Mouse (Mus musculus) liver, embryonic 16.5 days (tissue): ENCODE results near the gene Arfip1. TPM values are rescaled to one million over a fixed set of nuclear protein-coding genes. Genes with fewer than 3 reads are reported as not detected.
"Not testable (repeated sequence)": the region's sequence is repeated elsewhere in the genome, so short reads cannot be mapped to it uniquely, and the experiment has no call there.

Experiments used
- ATAC-seq: fragments of 200-750 bp; cut with Nextera tagmentation; 2 replicates; pipeline ENCODE4 v1.8.0; 2017; ENCODE audit warnings: low read depth, mild to moderate bottlenecking, moderate number of reproducible peaks, moderate library complexity
- H3K27ac ChIP-seq: fragments of 300-500 bp; sonication (generic); 2 replicates; pipeline ENCODE4 v1.5.1; 2014; ENCODE audit warnings: mild to moderate bottlenecking, low read length
- H3K27me3 ChIP-seq: fragments of 300-500 bp; sonication (generic); 2 replicates; pipeline ENCODE4 v1.6.1; 2014; ENCODE audit warnings: low read depth, low read length, mixed read lengths; ENCODE audit not compliant: control insufficient read depth, insufficient read depth
- H3K36me3 ChIP-seq: fragments of 300-500 bp; sonication (generic); 2 replicates; pipeline ENCODE4 v1.6.1; 2014; ENCODE audit warnings: mild to moderate bottlenecking; ENCODE audit not compliant: control insufficient read depth, insufficient read depth
- H3K4me1 ChIP-seq: fragments of 300-500 bp; sonication (generic); 2 replicates; pipeline ENCODE4 v1.6.1; 2014; ENCODE audit warnings: low read depth, low read length, mixed read lengths; ENCODE audit not compliant: control insufficient read depth
- H3K4me2 ChIP-seq: fragments of 300-500 bp; sonication (generic); 2 replicates; pipeline ENCODE4 v1.6.1; 2014; ENCODE audit warnings: low read depth, low read length, mixed read lengths
- H3K4me3 ChIP-seq: fragments of 300-500 bp; sonication (generic); 2 replicates; pipeline ENCODE4 v1.5.1; 2014; ENCODE audit warnings: low read depth, mild to moderate bottlenecking, low read length
- H3K9ac ChIP-seq: fragments of 300-500 bp; sonication (generic); 2 replicates; pipeline ENCODE4 v1.6.1; 2014; ENCODE audit warnings: low read depth, low read length
- H3K9me3 ChIP-seq: fragments of 300-500 bp; sonication (generic); replicated peaks from 2 replicates; pipeline ENCODE4 v1.6.1; 2016; ENCODE audit warnings: low read length; ENCODE audit not compliant: control insufficient read depth
- WGBS: fragments of 180-500 bp; shearing (Covaris S2); extraction: QIAGEN DNeasy Blood & Tissue Kit; methylation state at CpG from one replicate; pipeline ENCODE4 v1.1.7; 2014; ENCODE audit not compliant: insufficient replicate concordance; 5-methylcytosine and 5-hydroxymethylcytosine counted together
- polyA plus RNA-seq: library from polyadenylated mRNA; unstranded; fragments of >200 nt; fragmentation: Nextera tagmentation; extraction: Ambion mirVana; gene quantifications from 2 replicates; pipeline ENCODE4 v1.2.1, GENCODE M21; 2015

The Arfip1 gene
- polyA plus RNA-seq, 1 experiment from 2014 or later: 9.6 TPM

- H3K9ac ChIP-seq, H3K36me3 ChIP-seq, H3K9me3 ChIP-seq, H3K4me2 ChIP-seq, H3K27me3 ChIP-seq, H3K4me3 ChIP-seq, H3K4me1 ChIP-seq, H3K27ac ChIP-seq, ATAC-seq: not testable (repeated sequence)
- WGBS: 78% methylated on average over 2 of the region's 2 CpGs
Measured at GRCm38 (mm10) chr3:84562911-84563310, 19.5 kb downstream of the Arfip1 start.

DNA sequence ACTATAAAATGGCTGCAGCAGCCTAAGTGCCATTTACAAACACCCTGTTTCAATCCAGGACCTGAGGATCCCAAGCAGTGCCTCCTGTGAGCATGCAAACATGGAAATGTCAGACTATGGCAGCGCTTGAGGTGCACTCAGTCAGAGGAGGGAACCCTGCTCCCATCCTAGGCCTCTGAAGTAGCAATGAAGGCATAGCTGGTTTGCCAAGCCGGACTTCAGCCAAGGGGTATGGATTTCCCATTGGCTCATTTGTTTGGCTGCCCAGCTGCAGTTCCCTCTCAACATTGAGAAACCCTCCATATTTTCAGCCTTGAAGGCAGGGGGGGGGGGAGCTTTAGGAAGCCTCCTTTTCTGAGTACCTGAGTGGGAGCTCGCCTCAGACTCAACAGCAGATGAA, 24.1 kb downstream of the Arfip1 start:
- no peak for ATAC-seq
- Histone ChIP-seq H3K9ac (no peak overlapping the region), H3K4me3 (no peak overlapping the region), H3K4me1 (no peaks in the 10 kb centered on the region; the same call in 1 of the 2 replicates), H3K4me2 (no peak overlapping the region), H3K36me3 (no peaks in the 10 kb centered on the region), H3K27me3 (no peaks in the 10 kb centered on the region), H3K9me3 (no peaks in the 10 kb centered on the region), H3K27ac (no peak overlapping the region)
- WGBS: 72% methylated on average over 3 of the region's 3 CpGs

DNA sequence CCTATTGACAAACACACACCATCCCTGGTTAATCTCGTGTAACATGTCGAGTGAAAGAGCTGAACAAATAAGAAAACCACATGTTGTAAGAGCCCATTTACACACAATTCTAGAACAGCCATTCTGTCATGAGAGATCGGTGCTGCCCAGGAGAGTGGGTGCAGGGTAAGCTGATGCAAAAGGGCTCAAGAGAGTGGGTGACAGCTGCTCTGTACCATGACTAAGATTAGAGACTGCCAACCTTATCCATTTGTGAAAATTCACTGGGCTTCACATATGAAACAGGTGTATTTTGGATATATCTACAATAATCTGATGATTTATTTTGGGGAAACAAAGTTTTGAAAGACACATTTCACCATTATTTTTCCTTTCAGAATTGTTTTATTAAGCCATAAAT, 26.6 kb downstream of the Arfip1 start:
- no peak overlapping the region for H3K4me3 ChIP-seq
- no peaks in the 10 kb centered on the region for H3K9me3 ChIP-seq
- ATAC-seq: no peak
- no peak overlapping the region for H3K27ac ChIP-seq
- H3K4me2 ChIP-seq: no peak overlapping the region
- no peaks in the 10 kb centered on the region for H3K27me3 ChIP-seq
- no peak overlapping the region for H3K9ac ChIP-seq
- H3K36me3 ChIP-seq: no peaks in the 10 kb centered on the region
- H3K4me1 ChIP-seq: no peaks in the 10 kb centered on the region; the same call in 1 of the 2 replicates
- 51% methylated on average over 3 of the region's 3 CpGs for WGBS

GRCm38 (mm10) chr3:84547177-84547576, 35.2 kb downstream of the Arfip1 start:
- H3K4me1 ChIP-seq: no peaks in the 10 kb centered on the region
- no peak overlapping the region for H3K4me3 ChIP-seq
- no peaks in the 10 kb centered on the region for H3K36me3 ChIP-seq
- H3K9ac ChIP-seq: no peak overlapping the region
- no peaks in the 10 kb centered on the region for H3K9me3 ChIP-seq
- no peak overlapping the region for H3K27ac ChIP-seq
- H3K4me2 ChIP-seq: no peak overlapping the region
- no peak for ATAC-seq
- WGBS: 37% methylated on average over 8 of the region's 8 CpGs
- no peaks in the 10 kb centered on the region for H3K27me3 ChIP-seq

- not testable (repeated sequence) for H3K27ac ChIP-seq, H3K36me3 ChIP-seq, H3K4me3 ChIP-seq, ATAC-seq, H3K27me3 ChIP-seq, H3K4me1 ChIP-seq, H3K9me3 ChIP-seq, H3K9ac ChIP-seq, H3K4me2 ChIP-seq
- 7% methylated on average over 3 of the region's 3 CpGs for WGBS
Measured at GRCm38 (mm10) chr3:84542450-84542849, 40.0 kb downstream of the Arfip1 start.

GRCm38 (mm10) chr3:84541881-84542280, 40.5 kb downstream of the Arfip1 start:
- no peak overlapping the region for H3K27ac ChIP-seq
- no peak overlapping the region for H3K4me3 ChIP-seq
- no peak for ATAC-seq
- 63% methylated on average over 1 of the region's 1 CpGs for WGBS
- H3K4me1 ChIP-seq: no peaks in the 10 kb centered on the region
- no peaks in the 10 kb centered on the region for H3K36me3 ChIP-seq
- no peak overlapping the region for H3K4me2 ChIP-seq
- H3K27me3 ChIP-seq: no peaks in the 10 kb centered on the region
- H3K9me3 ChIP-seq: no peaks in the 10 kb centered on the region
- no peak overlapping the region for H3K9ac ChIP-seq

DNA sequence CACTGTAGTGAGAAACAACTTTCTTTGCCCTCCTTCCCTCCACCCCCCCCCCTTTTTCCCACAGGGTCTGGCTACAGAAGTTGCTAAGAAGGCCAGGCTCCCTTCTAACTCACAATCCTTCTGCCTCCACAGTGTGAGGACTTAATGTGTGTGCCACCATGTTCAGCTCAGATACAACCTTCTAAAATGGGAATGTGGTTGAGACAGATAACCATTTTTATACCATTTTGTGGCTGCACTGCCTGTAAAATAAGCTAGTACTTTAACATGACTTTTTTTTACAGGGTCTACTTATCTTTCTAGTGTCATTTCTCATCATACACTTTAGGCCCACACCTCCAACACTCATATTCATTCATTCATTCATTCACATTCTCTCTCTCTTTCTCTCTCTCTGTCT, 41.8 kb downstream of the Arfip1 start:
- no peak for ATAC-seq
- Histone ChIP-seq H3K27ac (no peak overlapping the region), H3K36me3 (no peaks in the 10 kb centered on the region), H3K9ac (no peak overlapping the region), H3K4me1 (no peaks in the 10 kb centered on the region), H3K27me3 (no peaks in the 10 kb centered on the region), H3K4me2 (no peak overlapping the region), H3K4me3 (no peak overlapping the region), H3K9me3 (no peaks in the 10 kb centered on the region)

GRCm38 (mm10) chr3:84536987-84537386, 45.4 kb downstream of the Arfip1 start:
- Histone ChIP-seq H3K4me2 (no peak overlapping the region), H3K27ac (no peak overlapping the region), H3K9me3 (no peaks in the 10 kb centered on the region), H3K9ac (no peak overlapping the region), H3K4me1 (no peaks in the 10 kb centered on the region), H3K27me3 (no peaks in the 10 kb centered on the region), H3K4me3 (no peak overlapping the region), H3K36me3 (no peaks in the 10 kb centered on the region)
- WGBS: 74% methylated on average over 6 of the region's 6 CpGs
- ATAC-seq: no peak

GRCm38 (mm10) chr3:84533227-84533626, 49.2 kb downstream of the Arfip1 start:
- H3K27ac ChIP-seq: no peak overlapping the region
- no peak overlapping the region for H3K9ac ChIP-seq
- H3K4me1 ChIP-seq: no peaks in the 10 kb centered on the region
- 53% methylated on average over 5 of the region's 5 CpGs for WGBS
- H3K9me3 ChIP-seq: no peaks in the 10 kb centered on the region
- no peak overlapping the region for H3K4me2 ChIP-seq
- no peaks in the 10 kb centered on the region for H3K36me3 ChIP-seq
- H3K27me3 ChIP-seq: no peaks in the 10 kb centered on the region
- ATAC-seq: no peak
- H3K4me3 ChIP-seq: no peak overlapping the region

DNA sequence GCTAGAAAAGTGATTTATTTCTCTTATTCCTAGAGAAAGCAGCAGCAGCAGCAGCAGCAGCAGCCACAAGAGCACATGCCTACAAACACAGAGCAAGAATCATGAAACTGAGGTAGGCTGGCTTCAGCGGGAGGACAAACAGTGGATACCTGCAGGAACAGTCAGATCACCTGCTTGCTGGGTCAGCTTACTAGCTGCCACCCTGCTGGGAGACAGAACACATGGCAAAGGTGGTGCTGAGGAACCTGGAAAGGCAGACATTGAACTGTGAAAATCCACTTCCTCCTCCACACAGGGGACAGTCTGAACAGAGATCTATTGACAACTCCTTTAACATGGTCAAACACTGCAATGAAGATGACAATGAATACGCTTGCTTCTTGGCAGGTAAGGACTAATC, 53.4 kb downstream of the Arfip1 start:
- no peaks in the 10 kb centered on the region for H3K27me3 ChIP-seq
- H3K9ac ChIP-seq: no peak overlapping the region
- H3K4me1 ChIP-seq: no peaks in the 10 kb centered on the region
- no peak overlapping the region for H3K27ac ChIP-seq
- no peaks in the 10 kb centered on the region for H3K9me3 ChIP-seq
- ATAC-seq: no peak
- H3K4me2 ChIP-seq: no peak overlapping the region
- WGBS: 72% methylated on average over 2 of the region's 2 CpGs
- no peak overlapping the region for H3K4me3 ChIP-seq
- no peaks in the 10 kb centered on the region for H3K36me3 ChIP-seq
